Mouse (Mus musculus): ENCODE results near the gene Fam186a. TPM values are rescaled to one million over a fixed set of nuclear protein-coding genes. Genes with fewer than 3 reads are reported as not detected.
A peak's percentile ranks its signal among the peaks of the same experiment; 100 is the strongest.
"Not testable (repeated sequence)": the region's sequence is repeated elsewhere in the genome, so short reads cannot be mapped to it uniquely, and the experiment has no call there.

The Fam186a gene
- total RNA-seq, 4 experiments from 2014 or later = 0.08 to 0.31 (median 0.15) TPM

DNA sequence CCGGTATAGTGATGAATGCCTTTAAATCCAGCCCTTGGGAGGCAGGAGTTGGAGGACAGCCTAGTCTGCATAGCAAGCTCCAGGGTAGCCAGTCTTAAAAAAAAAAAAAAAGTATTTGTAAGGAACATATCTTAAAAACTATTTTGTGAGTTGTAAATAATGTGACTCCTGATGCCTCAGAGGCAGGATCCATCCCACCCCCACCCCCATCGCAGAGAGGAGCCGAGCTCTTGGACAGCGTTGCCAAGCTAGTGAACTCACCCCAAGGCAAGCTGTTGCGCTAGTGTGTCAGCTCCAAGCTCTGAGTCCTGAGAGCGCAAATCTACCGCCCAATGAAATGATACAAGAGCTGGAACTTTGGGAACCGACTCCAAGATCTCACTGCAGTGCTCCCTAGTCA is 35.6 kb downstream of the Fam186a start:
- no peak for DNase-seq

DNA sequence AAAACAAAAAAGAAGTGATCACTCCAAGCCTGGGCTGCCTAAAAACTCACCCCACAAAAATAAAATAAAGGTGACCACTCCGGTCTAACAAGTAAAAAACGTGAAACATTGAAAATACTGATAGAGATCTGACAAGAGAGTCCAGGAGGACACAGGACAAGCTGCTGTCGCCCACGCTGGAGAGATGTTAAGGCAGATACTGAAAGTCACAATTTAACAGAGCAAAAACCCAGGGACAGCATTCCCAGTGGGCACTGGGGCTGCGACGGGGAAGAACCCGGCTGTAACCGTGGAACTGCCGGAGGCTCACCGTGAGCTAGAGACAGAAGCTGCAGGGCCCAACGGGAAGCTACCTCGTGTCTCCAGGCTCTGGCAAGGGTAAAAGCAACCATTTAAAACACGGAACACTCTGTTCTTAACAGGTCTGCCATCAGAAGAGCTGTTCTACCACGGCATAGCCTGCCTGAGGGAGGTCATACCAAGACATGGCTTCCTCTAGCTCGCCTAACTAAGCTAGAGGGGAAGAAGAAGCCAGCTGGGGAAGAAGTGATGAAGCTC is 47.2 kb downstream of the Fam186a start:
- no peak for DNase-seq

DNA sequence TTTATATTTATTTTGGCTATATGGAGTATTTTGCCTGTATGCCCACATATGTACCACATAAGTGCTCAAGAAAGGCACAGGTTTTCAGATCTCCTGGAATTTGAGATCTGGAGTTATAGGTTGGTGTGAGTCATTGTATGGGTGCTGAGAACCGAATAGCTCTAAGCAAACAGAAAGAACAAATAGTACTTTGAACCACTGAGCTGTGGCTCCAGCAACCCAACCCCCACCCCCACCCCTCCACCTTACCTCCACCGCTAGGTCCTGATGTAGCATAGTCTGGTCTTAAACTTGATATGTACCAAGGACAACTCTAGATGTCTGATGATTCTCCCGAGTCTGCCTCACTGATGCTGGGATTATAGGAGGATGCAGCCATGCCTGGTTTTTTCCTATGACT is 49.6 kb downstream of the Fam186a start:
- DNase-seq = no peak

DNA sequence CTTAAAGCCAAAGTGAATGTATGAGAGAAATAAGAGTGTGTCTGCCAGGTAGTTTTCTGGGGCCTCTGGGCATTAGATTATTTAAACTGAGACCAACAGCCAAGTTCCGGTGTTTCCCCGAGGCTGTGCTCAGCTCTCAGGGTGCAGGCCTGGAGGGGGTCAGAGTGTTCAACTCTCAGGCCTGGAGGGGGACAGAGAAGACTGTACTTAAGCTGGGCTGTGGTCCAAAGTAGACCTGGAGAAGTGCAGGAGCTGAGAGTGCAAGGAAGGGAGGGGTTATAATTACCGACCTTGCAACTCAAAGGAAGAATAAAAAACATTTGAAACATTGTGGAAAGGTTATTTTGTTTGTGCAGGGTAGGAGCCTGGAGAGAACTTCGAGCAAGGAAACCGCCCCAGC is 52.2 kb downstream of the Fam186a start:
- no peak for DNase-seq

DNA sequence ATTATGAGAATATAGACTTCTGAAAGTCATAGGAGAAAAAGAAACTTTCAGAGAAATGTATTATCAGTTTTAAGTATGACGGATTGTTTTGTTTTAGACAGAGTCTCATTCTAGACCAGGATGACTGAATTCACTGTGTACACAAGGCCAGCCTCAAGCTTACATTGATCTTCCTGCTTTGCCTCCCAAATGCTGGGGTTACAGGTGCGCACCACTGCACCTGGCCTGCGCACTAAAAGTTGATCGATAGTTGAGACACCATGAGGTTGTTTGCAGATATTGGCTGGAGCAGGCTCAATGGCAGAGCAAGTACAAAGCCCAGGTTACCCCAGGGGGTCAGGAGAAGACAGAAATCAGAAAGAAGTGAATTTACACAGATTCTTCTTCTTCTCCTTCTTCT is 55.1 kb downstream of the Fam186a start:
- DNase-seq = no peak

DNA sequence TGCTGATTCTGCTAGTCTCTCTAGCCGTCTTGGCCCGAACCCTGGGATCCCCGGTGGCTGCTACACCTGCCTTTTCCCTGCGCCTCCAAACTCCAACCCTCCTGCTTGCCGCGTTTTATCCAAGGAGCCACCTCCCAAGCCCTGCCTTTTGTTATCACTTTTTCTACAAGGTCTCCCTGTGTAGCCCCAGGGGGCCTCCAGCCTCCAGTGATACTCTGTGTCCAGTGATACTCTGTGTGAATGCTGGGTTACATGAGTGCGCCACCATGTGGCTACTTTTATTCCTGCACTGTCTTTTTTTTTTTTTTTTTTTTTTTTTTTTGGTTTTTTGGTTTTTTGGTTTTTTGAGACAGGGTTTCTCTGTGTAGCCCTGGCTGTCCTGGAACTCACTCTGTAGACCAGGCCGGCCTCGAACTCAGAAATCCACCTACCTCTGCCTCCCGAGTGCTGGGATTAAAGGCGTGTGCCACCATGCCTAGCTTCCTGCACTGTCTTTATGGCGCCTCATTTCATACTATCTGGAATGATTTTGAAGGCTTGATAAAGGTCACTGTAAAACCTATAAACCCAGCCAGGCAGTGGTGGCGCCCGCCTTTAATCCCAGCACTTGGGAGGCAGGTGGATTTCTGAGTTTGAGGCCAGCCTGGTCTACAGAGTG is 57.4 kb downstream of the Fam186a start:
- not testable (repeated sequence) for DNase-seq

DNA sequence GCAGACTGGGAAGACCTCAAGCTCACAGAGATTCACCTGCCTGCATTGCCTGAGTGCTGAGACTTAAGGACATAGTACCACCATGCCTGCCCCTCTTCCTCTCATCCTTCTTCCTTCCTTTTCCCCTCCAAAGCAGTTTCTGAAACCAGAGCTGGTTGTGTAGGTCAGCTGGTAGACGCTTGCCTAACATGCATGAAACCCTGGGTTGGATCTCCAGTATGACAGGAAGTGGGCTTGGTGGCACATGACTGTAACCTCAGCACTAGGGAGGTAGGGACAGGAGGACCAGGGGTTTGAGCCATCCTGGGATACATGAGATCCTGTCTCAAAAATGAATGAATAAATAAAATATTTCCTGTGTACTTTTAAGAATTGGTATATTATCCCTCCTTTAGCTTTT is 59.3 kb downstream of the Fam186a start:
- no peak for DNase-seq

DNA sequence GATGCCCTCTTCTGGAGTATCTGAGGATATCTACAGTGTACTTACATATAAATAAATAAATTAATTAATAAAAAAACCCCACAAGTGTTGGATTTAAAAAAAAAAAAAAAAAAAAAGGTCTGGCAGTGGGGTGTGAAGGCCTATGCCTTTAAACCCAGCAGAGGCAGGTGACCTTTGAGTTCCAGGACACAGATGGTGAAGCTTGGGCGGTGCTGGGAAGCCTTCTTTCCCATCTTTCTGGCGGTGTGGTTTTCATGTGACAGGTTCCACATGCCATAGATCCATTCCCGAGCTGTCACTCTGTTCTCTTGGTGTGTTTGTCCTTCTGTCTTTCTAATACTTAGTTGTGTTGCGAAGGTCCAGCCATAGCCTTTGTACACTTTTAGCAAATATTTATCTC is 59.8 kb downstream of the Fam186a start:
- no peak for DNase-seq

DNA sequence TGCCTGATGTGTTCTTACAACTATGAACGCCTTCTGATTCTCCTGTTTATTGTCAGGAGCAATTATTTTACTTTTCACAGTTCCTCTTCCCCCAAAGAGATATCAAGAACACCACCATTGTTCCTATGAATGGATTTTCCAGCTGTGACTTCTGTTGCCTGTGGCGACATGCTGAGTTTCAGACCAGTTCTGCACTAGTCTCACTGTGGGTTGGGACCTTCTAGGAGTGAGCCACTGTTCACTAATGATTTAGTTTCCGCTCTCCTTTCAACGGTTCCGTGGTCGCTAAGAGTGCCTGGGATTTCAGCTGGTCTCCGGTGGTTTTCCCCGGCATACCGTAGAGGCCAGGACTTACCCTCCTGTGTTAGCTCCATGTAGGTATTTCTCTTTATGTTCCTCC is 62.0 kb downstream of the Fam186a start:
- no peak for DNase-seq

DNA sequence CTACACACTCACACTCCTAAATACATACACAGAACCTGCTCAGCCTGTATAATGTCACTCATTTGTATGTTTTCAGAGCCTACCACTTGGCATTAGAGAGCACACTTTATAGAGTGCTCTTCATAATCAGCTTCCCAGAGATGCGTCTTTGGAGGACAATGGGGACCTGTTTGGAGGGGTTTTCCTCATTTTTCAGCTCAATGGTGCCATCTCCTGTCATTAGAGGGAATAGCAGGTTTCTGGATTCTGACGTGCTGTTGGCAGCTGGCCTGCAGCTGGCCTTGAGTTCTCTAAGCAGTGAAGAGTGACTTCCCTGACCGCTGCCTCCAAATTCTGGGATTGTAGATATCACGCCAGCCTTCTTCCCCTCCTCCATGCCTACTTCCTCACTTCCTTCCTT is 62.5 kb downstream of the Fam186a start:
- DNase-seq = peak; percentile 70

DNA sequence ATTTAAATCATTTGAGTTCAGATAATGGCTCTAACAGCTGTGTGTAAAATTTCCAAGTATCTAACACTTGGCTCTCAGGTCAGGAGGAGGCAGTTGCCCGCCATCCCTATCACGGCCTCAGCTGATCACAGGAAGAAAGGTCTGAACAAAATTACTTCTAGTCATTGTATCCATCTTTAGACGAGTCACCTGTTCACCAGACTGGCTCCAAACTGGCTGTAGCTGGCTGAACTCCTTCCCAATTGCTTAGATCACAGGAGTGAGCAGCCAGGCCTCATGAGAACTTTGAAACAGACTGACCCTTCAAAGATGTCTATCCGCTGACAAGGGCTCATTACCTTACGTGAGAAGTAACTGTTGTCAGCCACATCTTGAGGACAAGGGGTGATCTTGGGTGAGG is 63.6 kb downstream of the Fam186a start:
- no peak for DNase-seq

DNA sequence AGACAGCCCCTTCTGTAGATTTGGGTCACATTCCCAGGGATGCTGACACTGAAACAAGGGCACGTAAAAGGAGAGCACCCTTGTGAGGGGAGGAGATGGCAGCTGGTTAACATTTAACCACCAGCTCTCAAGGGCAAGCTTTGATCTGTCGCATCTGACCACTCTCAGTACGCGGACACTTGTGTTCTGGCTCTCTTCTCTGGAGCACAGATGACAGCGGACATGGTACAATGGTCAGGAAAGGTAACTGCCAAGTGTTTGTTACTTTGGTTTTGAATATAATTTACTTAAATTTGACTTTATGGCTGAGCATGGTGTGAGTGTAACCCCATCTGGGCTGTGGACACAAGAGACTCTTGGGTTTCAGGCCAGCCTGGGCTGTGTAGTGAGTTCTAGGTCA is 64.1 kb downstream of the Fam186a start:
- DNase-seq = no peak

DNA sequence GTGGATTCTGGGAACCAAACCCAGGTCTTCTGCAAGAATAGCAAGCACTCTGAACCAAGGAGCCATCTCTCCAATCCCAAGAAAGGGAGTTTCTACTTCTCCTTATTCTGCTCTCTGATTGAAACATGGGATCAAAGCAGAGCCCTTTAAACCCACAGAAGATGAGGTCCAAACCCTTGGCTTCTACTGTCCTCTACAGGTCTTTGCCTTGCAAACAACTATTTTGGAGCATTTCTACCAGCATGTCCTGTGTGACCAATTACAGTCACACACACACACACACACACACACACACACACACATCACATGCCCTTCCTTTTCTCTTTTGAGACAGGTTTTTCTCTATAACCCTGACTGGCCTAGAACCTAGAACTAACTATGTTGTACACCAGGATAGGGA is 70.2 kb downstream of the Fam186a start:
- DNase-seq = no peak

DNA sequence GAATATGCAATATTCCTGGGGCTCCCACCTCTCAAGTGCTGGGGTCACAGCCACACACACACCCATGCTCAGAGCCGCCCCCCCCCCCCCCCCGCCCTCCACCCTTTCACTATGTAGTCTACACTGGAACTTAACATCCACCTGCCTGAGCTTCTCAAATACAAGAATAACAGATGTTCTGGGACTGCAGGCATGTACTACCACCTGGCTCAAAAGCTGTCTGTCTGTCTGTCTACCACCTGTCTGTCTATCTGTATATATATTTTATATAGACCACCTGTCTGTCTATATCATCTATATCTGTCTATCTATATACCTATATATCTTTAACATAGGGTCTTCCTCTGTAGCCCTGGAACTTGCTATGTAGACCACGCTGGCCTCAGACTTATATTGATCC is 75.5 kb downstream of the Fam186a start:
- DNase-seq = no peak

DNA sequence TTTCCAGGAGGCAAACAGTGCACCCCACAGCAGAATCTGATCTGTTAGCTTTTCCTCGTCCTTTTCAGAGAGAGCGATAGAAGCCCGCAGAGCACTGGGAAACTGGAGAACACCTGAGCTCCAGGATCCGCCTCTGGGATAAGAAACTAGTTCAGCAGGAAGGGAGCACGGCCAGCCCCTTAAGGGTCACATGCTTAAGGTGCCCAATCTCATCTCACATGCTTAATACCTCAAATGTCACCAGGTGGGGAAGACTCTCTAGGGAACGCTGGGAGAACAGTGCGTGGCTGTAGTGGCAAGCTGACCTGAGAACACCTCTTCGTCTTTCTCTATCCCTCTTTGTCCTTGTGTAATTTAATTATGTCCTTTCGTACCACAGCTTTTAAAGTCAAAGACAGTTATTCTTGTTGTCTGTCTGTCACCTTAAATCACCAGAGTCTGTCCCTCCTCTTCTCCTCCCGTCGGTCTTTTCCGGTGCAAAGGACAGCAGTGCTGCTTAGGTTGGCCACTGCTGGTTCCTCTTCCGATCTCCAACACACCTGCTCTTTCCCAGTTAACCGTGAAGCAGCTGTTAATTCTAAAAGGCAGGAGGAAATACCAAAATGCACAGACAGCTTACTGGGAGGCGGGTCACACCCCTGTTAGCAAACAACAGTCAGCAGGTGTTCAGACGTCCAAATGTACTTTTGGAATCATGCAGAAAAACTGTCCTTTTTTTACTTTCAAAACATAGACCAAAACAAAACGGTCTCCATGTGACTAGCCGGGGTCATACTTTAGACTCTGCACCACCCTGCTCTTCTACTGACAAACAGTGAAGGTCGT is 76.2 kb downstream of the Fam186a start:
- DNase-seq = no peak

DNA sequence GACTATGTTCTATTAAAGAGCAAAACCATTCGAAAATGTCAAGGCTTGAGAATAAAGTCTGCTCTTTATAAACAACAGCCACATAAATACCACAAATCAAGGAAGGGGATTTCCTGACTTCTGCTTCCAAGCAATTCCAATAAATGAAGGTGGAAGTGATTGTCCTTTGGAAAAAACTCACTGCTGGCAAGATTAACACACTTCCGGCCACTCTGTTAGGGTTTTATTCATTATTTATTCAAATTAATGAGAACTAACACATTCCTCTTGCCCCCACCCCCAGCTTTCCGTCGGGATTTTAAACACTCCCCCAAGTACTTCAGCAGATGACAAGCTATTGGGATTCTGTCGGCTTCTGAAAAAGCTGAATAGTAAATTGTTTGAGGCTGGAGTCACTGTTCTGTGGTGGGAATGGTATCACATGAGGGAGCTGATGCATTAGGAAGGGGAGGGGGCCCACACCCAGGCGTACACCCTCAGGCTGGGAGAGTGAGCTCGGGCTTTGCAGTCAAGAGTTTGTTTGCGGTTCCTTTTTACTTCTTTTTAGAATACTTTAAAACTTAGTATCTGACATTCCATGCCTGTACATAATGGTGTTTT is 77.5 kb downstream of the Fam186a start:
- DNase-seq = no peak

DNA sequence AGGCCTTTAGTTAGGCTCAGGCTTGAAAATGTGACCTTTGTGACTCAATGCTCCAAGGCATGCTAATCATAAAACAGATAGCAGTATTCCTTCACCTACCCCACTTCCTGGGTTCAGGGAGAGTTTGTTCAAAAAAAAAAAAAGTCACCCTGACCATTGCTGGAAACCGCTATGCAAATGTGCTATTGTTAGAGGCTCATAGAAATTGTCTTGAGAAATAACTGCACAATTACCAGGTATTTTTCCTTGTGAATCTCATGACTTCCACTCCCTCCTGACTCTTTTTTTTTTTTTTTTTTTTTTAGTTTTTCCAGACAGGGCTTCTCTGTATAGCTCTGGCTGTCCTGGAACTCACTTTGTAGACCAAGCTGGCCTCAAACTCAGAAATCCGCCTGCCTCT is 79.7 kb downstream of the Fam186a start:
- DNase-seq = not testable (repeated sequence)

DNA sequence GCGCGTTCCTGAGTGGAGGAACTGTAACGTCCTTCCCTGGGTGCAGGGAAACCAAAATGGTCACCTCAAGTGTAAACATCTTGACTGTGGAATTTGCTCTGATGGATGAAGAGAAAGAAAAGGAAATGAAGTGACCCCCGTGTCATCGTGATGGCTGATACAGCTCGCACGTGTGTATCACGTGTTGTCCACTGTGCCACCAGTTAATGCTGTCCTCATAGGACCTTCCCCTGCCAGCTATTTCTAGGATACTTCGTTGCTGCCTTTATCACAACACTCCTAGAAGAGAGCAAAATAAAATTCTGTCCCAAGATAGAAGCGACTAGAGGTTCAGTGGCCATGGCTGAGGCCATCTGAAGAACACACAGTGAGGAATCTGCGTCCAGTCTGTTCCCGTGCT is 82.8 kb downstream of the Fam186a start:
- no peak for DNase-seq

DNA sequence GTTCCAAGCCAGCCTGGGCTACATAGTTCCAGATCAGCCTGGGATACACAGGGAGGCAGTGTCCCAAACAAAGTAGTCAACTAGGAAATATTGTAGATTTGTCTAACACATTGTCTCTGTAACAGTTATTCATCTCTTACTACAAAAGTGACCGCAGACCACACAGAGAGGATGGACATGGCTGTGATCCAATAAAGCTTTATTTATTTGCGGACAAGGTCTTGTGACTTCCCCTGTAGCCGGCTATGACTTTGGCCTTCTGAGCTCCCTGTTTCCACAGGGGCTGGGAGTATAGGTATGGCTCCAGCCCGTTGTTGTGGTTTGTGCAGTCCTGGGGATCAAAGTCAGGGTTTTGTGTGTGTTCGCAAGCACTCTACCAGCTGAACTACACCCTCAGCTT is 88.3 kb downstream of the Fam186a start:
- DNase-seq = no peak

DNA sequence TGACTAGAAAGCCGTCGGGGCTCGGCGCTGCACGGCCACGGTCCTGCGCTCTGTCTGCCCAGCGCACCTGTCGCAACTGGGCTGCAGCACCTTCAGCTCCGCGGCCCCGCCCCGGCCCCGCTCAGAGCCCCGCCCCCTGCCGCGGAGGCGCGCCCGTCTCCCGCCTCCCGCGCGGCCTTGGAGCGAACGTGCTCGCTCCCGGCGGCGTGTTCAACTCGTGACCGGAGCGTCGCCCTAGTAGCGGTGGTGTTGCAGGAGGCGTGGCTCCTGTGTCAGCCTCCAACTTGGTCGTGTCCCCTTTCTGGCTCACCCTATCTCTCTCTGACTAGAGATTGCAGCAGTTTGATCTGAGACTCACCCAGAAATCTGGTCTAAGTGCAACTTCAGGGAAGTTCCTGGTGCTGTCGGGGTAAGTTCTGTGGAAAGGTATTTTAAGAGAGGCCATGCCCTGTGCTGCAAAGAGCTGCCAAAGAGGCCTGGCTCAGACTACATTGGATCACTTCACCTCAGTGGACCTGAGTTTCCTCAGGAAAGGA is 91.5 kb downstream of the Fam186a start, which contains the start of gene Lima1:
Gene Lima1, minus strand, starts transcription at position 123 of the 536 bp plus-strand sequence.
- peak; percentile 88 for DNase-seq

DNA sequence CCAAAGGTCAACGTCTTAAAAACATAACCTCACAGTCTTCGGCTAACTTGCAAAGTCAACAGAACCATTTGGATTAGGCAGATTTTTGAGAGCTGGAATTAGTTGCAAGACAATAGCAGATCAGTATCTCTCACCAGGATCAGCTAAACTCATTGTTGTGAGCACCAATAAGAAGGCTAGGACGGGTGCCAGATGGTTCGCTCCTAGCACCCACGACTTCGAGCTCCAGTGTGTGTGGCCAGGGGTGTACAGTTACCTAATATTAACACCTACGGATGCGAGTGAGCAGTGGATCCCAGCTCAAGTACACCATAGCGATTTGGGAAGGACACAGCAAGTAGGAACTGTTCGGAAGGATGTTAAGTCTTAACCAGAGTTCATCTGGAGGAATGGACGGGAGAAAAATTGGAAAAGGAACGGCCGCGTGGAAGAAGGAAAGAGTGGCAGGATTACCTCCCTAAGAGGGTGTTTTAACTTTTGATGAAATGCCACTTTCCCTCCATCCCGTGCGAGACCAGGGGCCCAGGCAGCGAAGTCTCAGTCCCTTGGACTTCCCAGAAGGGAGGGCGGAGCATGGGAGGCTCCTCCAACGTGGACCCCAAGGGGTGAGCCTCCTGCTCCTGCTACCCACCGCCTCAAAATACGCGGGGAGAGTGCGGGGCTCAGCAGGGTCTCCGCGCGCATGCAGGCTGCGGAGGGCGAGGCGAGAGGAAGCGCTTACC is 92.1 kb downstream of the Fam186a start:
- DNase-seq = no peak

DNA sequence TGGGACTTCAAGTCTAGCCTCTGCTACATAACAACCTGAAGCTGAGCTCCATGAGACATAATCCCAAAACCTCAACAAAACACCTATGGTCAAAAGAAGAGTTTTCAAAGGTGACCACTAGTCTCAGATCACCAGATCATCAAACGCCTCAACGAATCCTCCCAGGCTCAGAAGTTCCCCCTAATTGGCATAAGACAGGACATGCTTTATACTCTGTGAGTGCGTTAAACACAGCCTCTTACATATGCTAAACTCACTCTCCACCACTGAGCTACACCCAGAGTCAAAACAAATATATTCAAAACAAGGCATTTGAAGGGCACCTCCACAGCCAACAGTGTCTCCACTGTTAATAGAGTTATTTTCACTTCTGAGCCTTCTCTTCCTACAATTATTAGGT is 94.3 kb downstream of the Fam186a start:
- no peak for DNase-seq

Data from adrenal gland, adult 8-10 months (tissue).